Mouse (Mus musculus) C2C12 (cell line): ENCODE results near the gene Kmt2d.

Experiments used
- CEBPB ChIP-seq: IDR thresholded peaks from one replicate; pipeline ENCODE4 v1.6.1; 2011; ENCODE audit warnings: low read depth, mild to moderate bottlenecking, control low read depth, moderate library complexity
- CTCF ChIP-seq: IDR thresholded peaks from one replicate; pipeline ENCODE4 v1.5.1; 2011; ENCODE audit not compliant: control insufficient read depth, insufficient read depth, insufficient read length
- FOSL1 ChIP-seq: IDR thresholded peaks from one replicate; pipeline ENCODE4 v1.8.0; 2011; ENCODE audit warnings: mild to moderate bottlenecking, low read length; ENCODE audit not compliant: poor library complexity, insufficient read depth, severe bottlenecking
- MAX ChIP-seq: IDR thresholded peaks from one replicate; pipeline ENCODE4 v1.6.1; 2011; ENCODE audit warnings: mild to moderate bottlenecking, control low read depth
- MYOG ChIP-seq: IDR thresholded peaks from one replicate; pipeline ENCODE4 v1.6.1; 2011; ENCODE audit not compliant: control insufficient read depth, insufficient read length; ENCODE audit errors: extremely low read depth
- USF1 ChIP-seq: IDR thresholded peaks from one replicate; pipeline ENCODE4 v1.6.1; 2011; ENCODE audit warnings: low read depth, mild to moderate bottlenecking, control low read depth, moderate library complexity

DNA sequence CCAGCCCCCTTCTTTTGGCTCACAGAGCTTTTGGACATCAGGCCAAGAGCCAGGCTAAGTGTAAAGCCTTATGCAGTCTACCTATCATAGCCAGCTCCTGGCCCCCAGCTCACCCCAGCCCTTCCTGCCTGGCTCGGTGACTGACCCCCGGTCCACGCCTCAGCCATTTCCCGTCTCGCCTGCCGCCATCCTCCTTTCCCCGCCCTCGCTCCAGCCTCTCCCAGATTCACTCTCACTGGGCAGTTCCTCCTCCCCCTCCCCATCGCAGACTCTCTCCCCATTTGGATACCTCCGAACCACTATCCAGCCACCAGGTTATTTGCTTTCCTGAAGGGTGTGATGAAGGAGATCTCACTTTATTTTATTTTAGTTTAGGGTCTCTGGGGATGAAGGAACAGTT is 26.5 kb upstream of the Kmt2d start:
- TF ChIP-seq USF1 (no peak), MYOG (no peak), MAX (no peak), CTCF (no peak), CEBPB (no peak), FOSL1 (no peak)
